Mouse (Mus musculus) ES-Bruce4 (cell line): ENCODE measurements around the gene Gpr132.

Experiments used
- CTCF ChIP-seq: IDR thresholded peaks from one replicate; pipeline ENCODE4 v1.8.1; 2011; ENCODE audit warnings: low read depth, low read length
- EP300 ChIP-seq: IDR thresholded peaks from 2 replicates; pipeline ENCODE4 v1.6.1; 2011; ENCODE audit warnings: low read depth, low read length; ENCODE audit not compliant: insufficient read depth
- POLR2A ChIP-seq: IDR thresholded peaks from one replicate; pipeline ENCODE4 v1.8.1; 2011; ENCODE audit warnings: low read length; ENCODE audit not compliant: insufficient read depth

- TF ChIP-seq CTCF (no peak), POLR2A (no peak), EP300 (no peak)
Measured at GRCm38 (mm10) chr12:112860765-112861164, 7.3 kb downstream of the Gpr132 start.
